ENCODE assay signal across 8 mouse cellular contexts in genomic region chr7:25317446-25317999, GRCm38 (mm10). TPM values are rescaled to one million over a fixed set of nuclear protein-coding genes. Genes with fewer than 3 reads are reported as not detected.
DNase-seq lines count a peak whose midpoint lies in the region; ATAC-seq lines count a peak whose summit lies in the region.

No protein-coding gene starts in this region.

- peaks cover 33% of the 10 kb centered on the region for H3K27me3 ChIP-seq in kidney, embryonic 16.5 days (ENCODE audit: insufficient read depth, low read length)
- H3K27me3 ChIP-seq in forebrain, embryonic 13.5 days = peaks cover 37% of the 10 kb centered on the region
- H3K27me3 ChIP-seq in limb, embryonic 13.5 days = peaks cover 37% of the 10 kb centered on the region
- H3K27me3 ChIP-seq in neural tube, embryonic 15.5 days (replicated peaks) = peaks cover 22% of the 10 kb centered on the region

- WGBS in kidney, embryonic 16.5 days = 8% methylated on average over 21 of the region's 21 CpGs
- WGBS in forebrain, embryonic 13.5 days = 13% methylated on average over 21 of the region's 21 CpGs
- WGBS in limb, embryonic 13.5 days = 13% methylated on average over 21 of the region's 21 CpGs
- WGBS in neural tube, embryonic 15.5 days = 12% methylated on average over 21 of the region's 21 CpGs

- H3K27ac ChIP-seq in kidney, embryonic 16.5 days (ENCODE audit: low read length) = peak overlapping the region; percentile 74
- peak overlapping the region; percentile 85 for H3K27ac ChIP-seq in forebrain, embryonic 13.5 days
- peak overlapping the region; percentile 88 for H3K27ac ChIP-seq in limb, embryonic 13.5 days
- H3K27ac ChIP-seq in neural tube, embryonic 15.5 days (replicated peaks) = peak overlapping the region; percentile 89

- peak; percentile 7 for ATAC-seq in kidney, embryonic 16.5 days (ENCODE audit: low FRiP score, low TSS enrichment)
- ATAC-seq in forebrain, embryonic 13.5 days = no peak; the same call in 1 of the 2 replicates
- no peak for ATAC-seq in limb, embryonic 13.5 days (ENCODE audit: low FRiP score, low read depth)
- no peak for ATAC-seq in neural tube, embryonic 15.5 days (ENCODE audit: low FRiP score)

- peak overlapping the region; percentile 54 for H3K4me3 ChIP-seq in kidney, embryonic 16.5 days (ENCODE audit: low read length)
- H3K4me3 ChIP-seq in forebrain, embryonic 13.5 days = peak overlapping the region; percentile 67
- peak overlapping the region; percentile 74 for H3K4me3 ChIP-seq in limb, embryonic 13.5 days
- peak overlapping the region; percentile 59 for H3K4me3 ChIP-seq in neural tube, embryonic 15.5 days (replicated peaks)

- DNase-seq in kidney, adult 8-10 months = no peak
- peak; percentile 40 for DNase-seq in adrenal gland, postnatal 25 days
- no peak for DNase-seq in frontal cortex, postnatal 10 days (ENCODE audit: low spot score in 2 of 2)
- DNase-seq in spleen, postnatal 36 days (ENCODE audit: low spot score in 2 of 2) = no peak

- H3K9ac ChIP-seq in kidney, embryonic 16.5 days (replicated peaks; ENCODE audit: low read length) = peak overlapping the region; percentile 75
- peak overlapping the region; percentile 83 for H3K9ac ChIP-seq in forebrain, embryonic 13.5 days
- peak overlapping the region; percentile 91 for H3K9ac ChIP-seq in limb, embryonic 13.5 days
- peak overlapping the region; percentile 80 for H3K9ac ChIP-seq in neural tube, embryonic 15.5 days (replicated peaks)

- no peaks in the 10 kb centered on the region for H3K36me3 ChIP-seq in kidney, embryonic 16.5 days (ENCODE audit: insufficient read depth, low read length)
- H3K36me3 ChIP-seq in forebrain, embryonic 13.5 days (ENCODE audit: poor library complexity, severe bottlenecking) = no peaks in the 10 kb centered on the region; the same call in 1 of the 2 replicates
- peaks cover 3% of the 10 kb centered on the region; the same call in 1 of the 2 replicates for H3K36me3 ChIP-seq in limb, embryonic 13.5 days
- H3K36me3 ChIP-seq in neural tube, embryonic 15.5 days = peaks cover 3% of the 10 kb centered on the region; the same call in 1 of the 2 replicates

- peak overlapping the region; percentile 74 for H3K4me2 ChIP-seq in kidney, embryonic 16.5 days (replicated peaks; ENCODE audit: low read depth, low read length)
- peak overlapping the region; percentile 94 for H3K4me2 ChIP-seq in forebrain, embryonic 13.5 days
- peak overlapping the region; percentile 99 for H3K4me2 ChIP-seq in limb, embryonic 13.5 days (replicated peaks)
- H3K4me2 ChIP-seq in neural tube, embryonic 15.5 days = peak overlapping the region; percentile 97

- no peaks in the 10 kb centered on the region for H3K9me3 ChIP-seq in kidney, embryonic 16.5 days (ENCODE audit: low read length)
- H3K9me3 ChIP-seq in forebrain, embryonic 13.5 days (replicated peaks) = no peaks in the 10 kb centered on the region
- H3K9me3 ChIP-seq in limb, embryonic 13.5 days = no peaks in the 10 kb centered on the region
- H3K9me3 ChIP-seq in neural tube, embryonic 15.5 days (replicated peaks) = no peaks in the 10 kb centered on the region

- peaks cover 42% of the 10 kb centered on the region for H3K4me1 ChIP-seq in kidney, embryonic 16.5 days (ENCODE audit: insufficient read depth, low read length)
- H3K4me1 ChIP-seq in forebrain, embryonic 13.5 days = peaks cover 49% of the 10 kb centered on the region
- peaks cover 49% of the 10 kb centered on the region for H3K4me1 ChIP-seq in limb, embryonic 13.5 days
- peaks cover 53% of the 10 kb centered on the region for H3K4me1 ChIP-seq in neural tube, embryonic 15.5 days

RNA-seq across cellular contexts. Expression of gene Megf8, which starts 0.6 kb away (rescaled TPM):
- polyA plus RNA-seq in kidney, embryonic 16.5 days (2015; fragmentation: Nextera tagmentation; extraction: Ambion mirVana) = 16.9 and 18.2 TPM in 2 replicates
- total RNA-seq in adrenal gland, postnatal 25 days (2021) = 56.9 and 77.1 TPM in 2 replicates
- polyA plus RNA-seq in forebrain, embryonic 13.5 days (2015; fragmentation: Nextera tagmentation; extraction: Ambion mirVana) = 14.2 and 16.6 TPM in 2 replicates
- 18.1 and 19.5 TPM in 2 replicates for polyA plus RNA-seq in limb, embryonic 13.5 days (2015; fragmentation: Nextera tagmentation; extraction: Ambion mirVana)
- 19.3 and 22.7 TPM in 2 replicates for polyA plus RNA-seq in neural tube, embryonic 15.5 days (2015; fragmentation: Nextera tagmentation; extraction: Ambion mirVana)

RNA-seq across cellular contexts. Expression of gene Tmem145, which starts 11.6 kb away (rescaled TPM):
- polyA plus RNA-seq in kidney, embryonic 16.5 days (2015; fragmentation: Nextera tagmentation; extraction: Ambion mirVana) = 0.10 and 0.67 TPM in 2 replicates
- 1.6 and 3.7 TPM in 2 replicates for total RNA-seq in adrenal gland, postnatal 25 days (2021)
- polyA plus RNA-seq in forebrain, embryonic 13.5 days (2015; fragmentation: Nextera tagmentation; extraction: Ambion mirVana) = 14.1 and 16.4 TPM in 2 replicates
- polyA plus RNA-seq in limb, embryonic 13.5 days (2015; fragmentation: Nextera tagmentation; extraction: Ambion mirVana) = 1.5 and 1.9 TPM in 2 replicates
- polyA plus RNA-seq in neural tube, embryonic 15.5 days (2015; fragmentation: Nextera tagmentation; extraction: Ambion mirVana) = 73.5 and 98.1 TPM in 2 replicates

RNA-seq across cellular contexts. Expression of gene Prr19, which starts 16.3 kb away (rescaled TPM):
- polyA plus RNA-seq in kidney, embryonic 16.5 days (2015; fragmentation: Nextera tagmentation; extraction: Ambion mirVana) = 0.84 and 0.98 TPM in 2 replicates
- total RNA-seq in adrenal gland, postnatal 25 days (2021) = not detected in 2 replicates
- 0.93 and 1.6 TPM in 2 replicates for polyA plus RNA-seq in forebrain, embryonic 13.5 days (2015; fragmentation: Nextera tagmentation; extraction: Ambion mirVana)
- 0.91 and 1.1 TPM in 2 replicates for polyA plus RNA-seq in limb, embryonic 13.5 days (2015; fragmentation: Nextera tagmentation; extraction: Ambion mirVana)
- 3.0 and 3.5 TPM in 2 replicates for polyA plus RNA-seq in neural tube, embryonic 15.5 days (2015; fragmentation: Nextera tagmentation; extraction: Ambion mirVana)

RNA-seq across cellular contexts. Expression of gene Pafah1b3, which starts 19.7 kb away (rescaled TPM):
- polyA plus RNA-seq in kidney, embryonic 16.5 days (2015; fragmentation: Nextera tagmentation; extraction: Ambion mirVana) = 197 and 199 TPM in 2 replicates
- 31.9 and 35.8 TPM in 2 replicates for total RNA-seq in adrenal gland, postnatal 25 days (2021)
- polyA plus RNA-seq in forebrain, embryonic 13.5 days (2015; fragmentation: Nextera tagmentation; extraction: Ambion mirVana) = 513 and 525 TPM in 2 replicates
- polyA plus RNA-seq in limb, embryonic 13.5 days (2015; fragmentation: Nextera tagmentation; extraction: Ambion mirVana) = 281 and 307 TPM in 2 replicates
- polyA plus RNA-seq in neural tube, embryonic 15.5 days (2015; fragmentation: Nextera tagmentation; extraction: Ambion mirVana) = 458 and 569 TPM in 2 replicates

RNA-seq across cellular contexts. Expression of gene Cic, which starts 50.0 kb away (rescaled TPM):
- 28.9 and 30.8 TPM in 2 replicates for polyA plus RNA-seq in kidney, embryonic 16.5 days (2015; fragmentation: Nextera tagmentation; extraction: Ambion mirVana)
- total RNA-seq in adrenal gland, postnatal 25 days (2021) = 134 and 146 TPM in 2 replicates
- polyA plus RNA-seq in forebrain, embryonic 13.5 days (2015; fragmentation: Nextera tagmentation; extraction: Ambion mirVana) = 45.9 and 47.0 TPM in 2 replicates
- polyA plus RNA-seq in limb, embryonic 13.5 days (2015; fragmentation: Nextera tagmentation; extraction: Ambion mirVana) = 40.9 and 43.6 TPM in 2 replicates
- polyA plus RNA-seq in neural tube, embryonic 15.5 days (2015; fragmentation: Nextera tagmentation; extraction: Ambion mirVana) = 33.3 and 37.2 TPM in 2 replicates
